Mouse (Mus musculus): Measurements from ENCODE around the gene Eno3.

The Eno3 gene

DNA sequence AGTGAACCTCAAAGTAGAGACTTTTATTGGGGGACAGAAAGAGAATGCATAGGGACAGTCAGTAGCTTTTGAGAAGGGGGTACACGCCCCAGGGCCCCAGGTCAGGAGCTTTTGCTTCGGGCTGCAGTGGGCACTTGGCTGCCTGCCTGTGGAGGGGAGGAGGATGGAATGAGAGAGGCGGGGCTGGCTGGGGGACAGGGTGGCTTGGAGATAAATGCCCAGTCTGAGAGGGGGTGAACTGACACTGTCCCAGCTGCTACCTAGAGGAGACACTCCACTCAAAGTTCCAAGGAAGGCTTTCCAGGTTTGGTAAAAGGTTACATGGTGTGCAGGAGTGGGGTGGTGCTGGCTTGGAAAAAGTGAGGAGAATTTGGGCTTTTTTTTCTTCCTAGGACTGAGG lies at the start of gene Eno3:
TSS of gene Eno3 (plus strand) at position 239 of the 400 bp plus-strand sequence.
- no peak for DNase-seq (ENCODE audit: low read depth)

DNA sequence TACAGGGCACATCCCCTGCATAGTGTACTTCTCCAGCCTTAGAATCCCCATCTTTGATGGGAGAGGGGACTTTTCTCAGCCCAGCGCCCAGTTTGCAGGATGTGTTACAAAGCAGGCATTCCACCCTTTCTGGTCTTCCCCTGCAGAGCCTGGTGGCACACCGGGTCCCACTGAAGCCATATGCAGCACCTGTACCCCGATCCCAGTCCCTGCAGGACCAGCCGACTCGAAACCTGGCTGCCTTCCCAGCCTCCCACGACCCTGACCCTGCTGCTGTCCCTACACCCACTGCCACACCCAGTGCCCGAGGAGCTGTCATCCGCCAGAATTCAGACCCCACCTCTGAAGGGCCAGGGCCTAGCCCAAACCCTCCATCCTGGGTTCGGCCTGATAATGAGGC lies 49.4 kb upstream of the Eno3 start:
- no peak for DNase-seq (ENCODE audit: low read depth)

DNA sequence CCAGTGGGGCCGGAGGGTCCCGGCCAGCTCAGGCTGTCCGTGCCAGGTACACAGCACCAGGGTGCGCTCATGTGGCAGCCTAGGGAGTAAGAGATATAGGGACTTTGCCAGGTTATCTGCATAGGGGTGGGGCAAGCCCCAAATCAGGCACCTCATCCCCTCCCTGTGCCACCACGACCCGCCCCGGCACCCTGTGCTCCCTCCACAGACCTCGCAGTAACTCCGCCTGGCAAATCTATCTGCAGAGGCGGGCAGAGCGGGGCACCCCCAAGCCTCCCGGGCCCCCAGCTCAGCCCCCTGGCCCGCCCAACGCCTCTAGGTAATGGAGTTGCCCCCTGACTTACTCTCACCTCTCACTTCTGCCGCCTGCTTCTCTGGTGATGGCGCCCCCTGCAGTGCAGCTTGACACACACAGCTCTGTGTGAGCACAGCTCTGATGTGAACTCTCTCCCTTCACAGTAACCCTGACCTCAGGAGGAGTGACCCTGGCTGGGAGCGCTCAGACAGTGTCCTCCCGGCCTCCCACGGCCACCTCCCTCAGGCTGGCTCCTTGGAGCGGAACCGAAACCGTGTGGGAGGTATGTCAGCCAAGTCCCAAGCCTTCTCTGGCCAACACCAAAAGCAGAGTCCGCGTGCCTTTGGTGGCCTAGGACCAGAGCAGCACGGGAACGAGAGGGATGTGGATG lies 48.5 kb upstream of the Eno3 start:
- DNase-seq (ENCODE audit: low read depth), result no peak

DNA sequence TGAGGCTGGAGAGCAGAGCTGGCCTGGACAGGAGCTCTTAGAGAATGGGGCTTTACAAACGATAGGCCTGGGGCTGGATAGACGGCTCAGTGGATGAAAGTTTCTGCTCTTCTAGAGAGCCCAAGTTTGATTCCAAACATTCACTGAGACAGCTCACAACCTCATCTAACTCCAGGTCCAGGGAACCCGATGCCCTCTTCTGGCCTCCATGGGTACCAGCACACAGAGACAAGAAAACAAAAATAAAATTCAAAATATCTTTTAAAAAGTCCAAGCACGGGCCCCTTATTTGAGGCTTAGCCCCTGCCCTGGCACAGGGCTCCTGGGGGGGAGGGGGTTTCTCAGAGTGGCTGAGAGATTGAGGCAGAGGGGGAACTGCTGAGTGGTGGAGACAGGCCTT lies 46.2 kb upstream of the Eno3 start:
- no peak for DNase-seq (ENCODE audit: low read depth)

DNA sequence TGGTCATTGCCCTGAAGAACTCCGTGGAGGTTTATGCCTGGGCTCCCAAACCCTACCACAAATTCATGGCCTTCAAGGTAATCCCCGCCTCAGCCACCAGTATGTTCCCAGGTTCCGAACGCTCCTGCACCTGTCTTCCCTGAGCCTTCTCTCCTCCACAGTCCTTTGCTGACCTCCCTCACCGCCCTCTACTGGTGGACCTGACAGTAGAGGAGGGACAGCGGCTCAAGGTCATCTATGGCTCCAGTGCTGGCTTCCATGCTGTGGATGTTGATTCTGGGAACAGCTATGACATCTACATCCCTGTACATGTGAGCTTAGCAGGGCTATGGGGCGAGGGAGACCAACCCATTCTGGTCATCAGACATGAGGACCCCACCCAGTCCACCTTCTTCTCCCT lies 44.5 kb upstream of the Eno3 start:
- no peak for DNase-seq (ENCODE audit: low read depth)

DNA sequence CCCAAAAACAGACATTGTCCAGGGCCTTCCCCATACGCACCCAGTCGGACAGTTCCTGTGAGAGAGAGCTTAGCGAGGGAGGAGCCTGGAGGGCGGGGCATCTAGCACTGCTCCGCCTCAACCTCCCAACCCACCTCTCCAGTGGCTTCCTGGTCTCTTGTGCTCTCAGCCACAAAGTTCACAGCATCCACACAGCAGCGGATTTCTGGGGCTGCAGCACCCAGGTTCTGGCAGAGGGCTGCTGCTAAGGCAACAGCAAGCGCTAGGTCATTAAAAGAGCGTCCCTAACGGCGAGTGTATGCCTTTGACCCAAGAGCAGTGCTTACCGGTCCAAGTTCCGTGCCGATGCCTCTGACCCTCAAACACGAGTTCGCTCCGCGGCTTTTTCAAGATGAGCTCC lies 41.9 kb upstream of the Eno3 start:
- DNase-seq (ENCODE audit: low read depth), result peak; percentile 60

DNA sequence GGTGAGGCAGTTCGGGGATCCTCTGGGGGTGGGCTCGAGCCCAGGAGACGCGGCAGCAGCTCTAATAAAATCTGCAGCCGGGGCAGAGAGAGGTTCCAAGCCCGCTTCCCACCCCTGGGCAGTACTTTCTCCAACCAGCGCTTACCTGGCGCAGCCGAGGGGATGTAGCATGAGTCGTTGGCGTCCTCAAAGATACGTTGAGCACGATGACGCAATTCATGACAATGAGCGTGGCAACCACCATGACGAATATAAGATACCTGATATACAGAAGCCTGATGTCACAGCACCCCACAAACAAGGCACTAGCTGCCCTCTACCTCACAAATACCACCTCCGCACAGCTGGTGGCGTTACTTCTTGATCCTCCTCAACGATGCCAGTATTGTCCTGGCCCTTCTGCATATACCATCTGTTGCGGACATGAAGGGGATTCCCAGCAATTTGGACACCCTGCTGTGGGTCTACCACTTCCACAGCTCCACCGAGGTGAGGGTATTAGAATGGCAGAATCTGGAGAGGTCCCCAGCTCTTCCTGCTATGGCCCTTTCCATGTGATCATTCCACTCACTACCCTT lies 41.4 kb upstream of the Eno3 start, which contains the start of gene 4930544D05Rik:
TSS of gene 4930544D05Rik (plus strand) at position 333 of the 578 bp plus-strand sequence.
- no peak for DNase-seq (ENCODE audit: low read depth)

DNA sequence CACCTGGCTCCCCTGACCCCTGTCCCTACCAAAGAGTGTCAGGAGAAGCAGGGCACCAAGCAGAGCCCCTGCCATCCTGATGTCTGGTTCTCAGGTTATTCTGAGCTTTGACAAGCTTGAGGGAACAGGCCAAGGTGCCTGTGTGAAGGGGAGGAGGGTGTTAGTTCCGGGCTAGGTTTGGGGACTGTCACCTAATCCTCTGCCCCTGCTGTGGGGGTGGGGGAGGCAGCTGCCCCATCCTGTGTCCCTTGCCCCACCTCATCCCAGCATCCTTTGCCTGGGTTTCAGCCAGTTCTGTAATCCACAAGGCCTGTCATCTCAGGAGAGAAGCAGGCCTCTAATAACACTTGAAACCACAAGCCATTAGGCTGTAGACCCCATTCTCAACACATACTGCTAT lies 37.9 kb upstream of the Eno3 start, which contains the start of gene Chrne:
TSS of gene Chrne (minus strand) at position 116 of the 400 bp plus-strand sequence.
- DNase-seq (ENCODE audit: low read depth), result no peak

DNA sequence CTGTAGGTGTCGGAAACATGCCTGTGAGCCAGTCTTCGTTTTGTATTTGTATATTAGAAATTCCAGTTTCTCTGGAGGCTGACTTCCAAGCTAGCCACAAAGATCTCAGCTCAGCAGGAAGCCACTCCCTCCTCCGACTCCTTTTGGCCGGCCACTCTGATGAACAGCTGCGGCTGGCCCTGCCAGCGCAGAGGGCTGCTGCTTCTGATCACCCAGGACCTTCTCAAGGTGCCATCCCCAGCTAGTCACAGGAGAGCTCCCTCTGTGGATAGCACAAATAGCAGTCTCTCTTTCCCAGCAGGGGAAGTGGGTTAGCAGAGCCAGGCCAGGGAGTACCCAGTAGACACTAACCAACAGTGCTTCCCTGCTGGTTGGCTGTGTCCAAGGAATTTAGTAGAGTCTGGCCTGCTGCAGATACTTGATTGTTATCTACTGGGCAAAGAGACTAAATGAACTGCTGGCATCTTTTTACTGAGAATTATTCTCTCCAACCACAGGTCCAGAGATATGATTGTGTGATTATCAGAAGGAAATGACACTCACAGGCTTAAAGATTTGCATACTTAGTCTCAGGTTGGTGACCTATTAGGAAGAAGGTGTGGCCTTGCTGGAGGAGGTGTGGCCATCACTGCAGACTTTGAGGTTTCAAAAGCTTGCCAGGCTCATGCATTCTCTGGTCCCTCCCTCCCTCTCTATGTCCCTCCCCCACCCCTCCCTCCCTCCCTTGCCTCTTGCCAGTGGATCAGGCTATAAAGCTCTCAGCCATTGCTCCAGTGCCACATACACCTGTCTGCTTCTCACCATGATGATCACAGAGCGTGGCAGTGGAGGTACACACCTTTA lies 34.8 kb upstream of the Eno3 start:
- DNase-seq (ENCODE audit: low read depth), result no peak

DNA sequence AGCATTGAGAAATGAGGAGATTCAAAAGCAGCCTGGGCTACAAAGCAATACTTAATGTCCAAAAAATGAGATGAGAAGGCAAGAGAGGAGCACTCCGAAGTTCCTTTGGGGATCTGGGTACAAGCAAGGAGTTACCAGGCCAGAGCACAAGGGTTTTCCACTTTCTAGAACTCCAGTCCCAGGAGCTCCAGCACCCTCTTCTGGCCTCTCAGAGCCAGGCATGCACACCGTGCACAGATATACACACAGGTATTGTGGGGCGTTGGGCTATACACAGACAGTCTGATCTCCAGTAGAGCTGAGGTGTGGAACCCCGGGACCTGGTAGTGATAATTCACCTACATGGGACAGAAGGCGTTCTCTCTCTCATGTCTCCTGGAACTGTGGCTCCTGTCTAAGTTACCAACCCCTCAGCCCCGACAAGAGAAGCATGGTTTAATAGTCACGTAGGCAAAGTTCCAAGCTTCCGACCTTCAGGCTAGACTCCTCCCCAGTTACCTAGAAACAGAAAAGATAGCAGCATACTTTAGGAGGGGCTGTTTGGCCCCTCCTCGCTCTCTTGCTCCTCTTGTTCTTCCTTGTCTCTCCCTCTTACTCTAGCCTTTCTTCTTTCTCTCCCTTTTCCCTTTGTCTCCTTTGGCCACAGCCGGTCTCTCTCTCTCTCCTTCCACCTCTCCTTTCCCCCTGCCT lies 33.8 kb upstream of the Eno3 start:
- DNase-seq (ENCODE audit: low read depth), result no peak

DNA sequence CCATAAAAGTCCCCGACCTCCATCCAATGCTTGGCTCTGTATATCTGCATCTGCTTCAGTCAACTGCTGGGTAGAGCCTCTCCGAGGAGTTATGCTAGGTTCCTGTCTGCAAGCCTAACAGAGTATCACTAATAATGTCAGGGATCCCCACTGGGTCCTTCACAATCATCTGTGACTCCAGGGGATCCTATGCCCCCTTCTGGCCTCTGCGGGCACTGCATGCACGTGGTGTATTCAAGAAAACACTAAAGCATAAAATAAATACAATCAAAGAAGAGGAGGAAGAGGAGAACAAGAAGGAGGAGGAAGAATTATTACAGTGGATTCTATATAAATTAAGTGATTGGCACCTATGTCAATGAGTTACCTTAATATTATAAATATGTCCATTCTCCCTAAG lies 31.5 kb upstream of the Eno3 start:
- DNase-seq (ENCODE audit: low read depth), result peak; percentile 70

DNA sequence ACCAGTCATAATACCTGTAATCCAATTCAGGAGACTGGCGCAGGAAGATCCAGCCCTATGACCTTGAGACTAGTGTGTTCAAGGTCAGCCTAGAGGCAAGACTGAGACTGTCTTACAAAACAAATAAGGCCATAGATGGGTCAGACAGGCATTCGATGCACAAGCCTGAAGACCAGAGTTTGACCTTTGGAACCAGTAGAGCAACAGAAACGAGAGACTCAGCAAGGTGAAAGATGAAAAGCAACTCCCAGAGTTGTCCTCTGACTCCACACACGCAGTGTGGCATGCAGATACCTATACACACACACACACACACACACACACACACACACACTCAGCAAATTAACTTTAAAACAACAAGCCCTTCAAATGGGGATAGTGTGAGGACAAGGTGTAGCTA lies 30.1 kb upstream of the Eno3 start:
- DNase-seq (ENCODE audit: low read depth), result no peak

DNA sequence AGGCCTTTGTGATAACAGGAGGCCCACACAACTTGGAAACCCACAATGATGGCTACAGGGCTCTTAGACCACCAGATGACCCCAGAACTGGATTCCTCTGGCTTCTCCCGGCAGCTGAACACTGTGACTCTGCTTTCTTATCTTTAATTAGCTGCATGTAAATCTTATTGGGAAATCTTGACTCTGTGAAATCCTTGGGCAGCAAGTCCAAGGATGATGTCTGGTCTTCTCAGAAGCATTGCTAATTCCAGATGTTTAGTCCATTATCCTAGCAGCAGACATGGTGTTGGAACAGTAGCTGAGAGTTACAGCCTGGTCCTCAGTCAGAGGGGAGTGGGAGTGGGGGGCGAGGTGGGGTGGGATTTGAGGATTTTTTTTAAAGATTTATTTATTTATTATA lies 28.6 kb upstream of the Eno3 start:
- no peak for DNase-seq (ENCODE audit: low read depth)

DNA sequence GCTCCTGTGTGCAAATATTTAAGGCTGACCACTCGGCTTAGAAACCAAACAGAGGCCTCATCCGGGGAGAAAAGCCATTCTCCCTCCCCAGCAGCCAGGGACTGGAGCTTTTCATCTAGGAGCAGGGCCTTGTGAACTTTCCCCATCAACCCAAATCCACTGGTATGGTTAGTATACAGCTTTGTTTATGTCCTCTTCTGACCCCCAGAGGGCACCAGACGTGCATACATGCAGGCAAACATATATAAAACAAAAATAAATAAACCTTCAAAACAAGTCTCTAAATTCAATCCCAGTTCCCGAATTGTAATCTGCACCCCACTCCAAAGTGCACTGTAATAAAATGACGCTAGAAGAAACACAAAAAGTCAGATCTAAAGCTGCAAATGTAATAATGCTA lies 27.4 kb upstream of the Eno3 start:
- DNase-seq (ENCODE audit: low read depth), result no peak

DNA sequence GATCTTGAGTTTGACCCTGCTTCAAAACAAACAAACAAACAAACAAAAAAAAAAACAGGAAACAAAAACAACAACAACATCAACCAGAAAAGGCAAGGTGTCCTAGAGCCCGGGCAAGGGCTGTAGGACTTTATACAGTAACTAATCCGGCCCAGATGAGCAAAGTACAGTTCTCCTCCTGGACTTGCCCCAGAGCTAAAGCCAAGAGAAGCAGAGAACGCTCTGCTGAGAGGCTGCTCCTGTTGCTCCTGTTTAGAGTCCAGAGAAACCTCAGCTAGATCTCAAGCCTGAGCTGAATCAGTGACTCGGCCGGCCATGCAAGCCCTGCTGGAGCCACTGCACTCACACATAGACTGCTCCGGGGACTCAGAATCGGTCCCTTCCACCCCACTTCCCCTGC lies 26.9 kb upstream of the Eno3 start:
- DNase-seq (ENCODE audit: low read depth), result no peak

DNA sequence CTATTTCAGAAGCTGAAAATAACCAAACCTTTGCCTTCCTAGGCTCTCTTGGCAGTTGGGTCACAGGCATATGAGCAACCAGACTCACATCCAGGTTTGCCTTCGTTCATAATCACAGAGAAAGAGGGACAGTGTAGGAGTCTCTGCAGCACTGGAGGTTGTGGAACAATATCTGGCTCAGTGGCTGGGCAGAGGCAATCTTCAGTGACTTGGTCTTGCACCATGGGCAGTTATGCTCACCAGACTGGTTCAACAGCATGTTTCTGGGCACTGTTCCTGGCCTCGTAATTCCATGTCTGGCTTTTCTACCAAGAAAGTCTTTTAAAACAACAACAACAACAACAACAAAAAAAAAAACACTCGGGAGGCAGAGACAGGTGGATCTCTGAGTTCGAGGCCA lies 21.4 kb upstream of the Eno3 start:
- DNase-seq (ENCODE audit: low read depth), result no peak

DNA sequence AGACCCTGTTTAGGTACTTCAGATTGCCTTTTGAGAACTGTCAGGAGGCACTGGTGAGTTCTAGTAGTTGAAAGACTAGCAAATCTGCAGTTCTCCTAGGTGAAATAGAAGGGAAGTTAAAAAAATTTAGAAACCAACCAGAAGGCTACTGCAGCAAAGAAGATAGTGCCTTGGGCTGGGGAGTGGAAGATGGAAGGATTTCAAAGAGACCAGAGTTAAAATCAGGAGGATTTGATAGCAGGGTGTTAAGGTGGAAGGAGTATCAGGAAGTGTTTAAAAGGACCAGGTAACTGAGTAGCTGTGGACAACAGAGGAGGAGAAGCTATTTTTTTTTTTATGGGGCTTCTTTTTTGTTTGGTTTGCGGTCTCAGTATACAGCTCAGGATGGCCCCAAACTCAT lies 19.2 kb upstream of the Eno3 start:
- DNase-seq (ENCODE audit: low read depth), result no peak

DNA sequence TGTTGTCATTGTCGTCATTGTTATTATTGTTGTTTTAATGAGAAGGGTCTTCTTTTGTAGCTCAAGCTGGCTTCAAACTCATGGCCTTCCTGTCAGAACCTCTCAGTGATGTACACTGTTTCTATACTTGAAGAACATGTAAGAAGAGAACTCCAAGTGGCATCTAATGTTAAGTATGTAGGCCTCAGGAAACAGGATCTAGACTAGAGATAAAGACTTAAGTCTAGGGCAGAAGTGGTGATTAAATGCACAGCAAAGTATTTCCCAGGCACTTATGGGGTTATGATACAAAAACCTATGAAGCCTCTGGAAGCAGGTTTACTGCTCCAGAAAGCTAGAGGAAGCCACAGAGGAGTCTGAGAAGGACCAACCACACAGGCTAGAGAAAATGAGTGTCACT lies 18.7 kb upstream of the Eno3 start:
- DNase-seq (ENCODE audit: low read depth), result no peak

DNA sequence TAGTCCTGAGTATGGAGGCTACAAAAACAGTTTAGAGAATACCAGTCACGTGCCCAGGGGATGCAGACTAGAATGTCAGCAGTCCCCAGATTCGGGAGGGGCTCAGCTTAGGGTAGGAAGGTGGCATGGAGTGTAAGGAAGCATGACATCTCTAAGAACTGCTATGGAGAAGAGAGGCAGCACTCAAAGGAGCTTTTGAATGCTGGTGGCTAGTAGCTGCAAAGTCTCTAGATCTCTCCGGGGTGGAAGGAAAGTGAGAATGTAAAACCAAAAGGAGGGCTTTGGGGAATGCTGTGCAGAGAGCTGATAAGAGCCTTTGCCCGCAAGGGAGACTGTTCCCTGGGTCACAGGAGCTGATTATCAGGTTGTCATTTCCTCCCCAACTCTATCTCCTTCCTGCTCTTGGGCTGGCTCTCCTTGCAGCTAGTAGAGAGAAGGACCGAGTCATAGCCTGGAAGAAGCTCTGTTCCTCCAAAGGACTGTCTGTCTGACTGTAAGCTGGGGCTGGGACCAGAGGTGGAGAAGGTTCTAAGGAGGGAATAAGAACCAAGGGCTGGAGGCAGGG lies 18.2 kb upstream of the Eno3 start, which contains the start of gene Gp1ba:
TSS of gene Gp1ba (plus strand) at position 409 of the 565 bp plus-strand sequence.
- no peak for DNase-seq (ENCODE audit: low read depth)

DNA sequence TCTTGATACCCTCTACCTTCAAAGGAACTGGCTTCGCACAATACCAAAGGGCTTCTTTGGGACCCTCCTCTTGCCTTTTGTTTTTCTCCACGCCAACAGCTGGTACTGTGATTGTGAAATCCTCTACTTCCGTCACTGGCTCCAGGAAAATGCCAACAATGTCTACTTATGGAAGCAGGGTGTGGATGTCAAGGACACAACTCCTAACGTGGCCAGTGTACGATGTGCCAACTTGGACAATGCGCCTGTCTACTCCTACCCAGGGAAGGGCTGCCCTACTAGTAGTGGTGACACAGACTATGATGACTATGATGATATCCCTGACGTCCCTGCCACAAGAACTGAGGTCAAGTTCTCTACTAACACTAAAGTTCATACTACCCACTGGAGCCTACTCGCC lies 17.0 kb upstream of the Eno3 start:
- DNase-seq (ENCODE audit: low read depth), result no peak

DNA sequence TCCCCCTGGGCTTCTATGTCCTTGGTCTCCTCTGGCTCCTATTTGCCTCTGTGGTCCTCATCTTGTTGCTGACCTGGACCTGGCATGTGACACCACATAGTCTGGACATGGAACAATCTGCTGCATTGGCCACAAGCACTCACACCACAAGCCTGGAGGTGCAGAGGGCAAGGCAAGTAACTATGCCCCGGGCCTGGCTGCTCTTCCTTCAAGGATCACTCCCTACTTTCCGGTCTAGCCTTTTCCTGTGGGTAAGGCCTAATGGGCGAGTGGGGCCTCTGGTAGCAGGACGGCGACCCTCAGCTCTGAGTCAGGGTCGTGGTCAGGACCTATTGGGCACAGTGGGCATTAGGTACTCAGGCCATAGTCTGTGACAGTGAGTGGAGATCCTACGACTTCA lies 15.8 kb upstream of the Eno3 start:
- DNase-seq (ENCODE audit: low read depth), result no peak

DNA sequence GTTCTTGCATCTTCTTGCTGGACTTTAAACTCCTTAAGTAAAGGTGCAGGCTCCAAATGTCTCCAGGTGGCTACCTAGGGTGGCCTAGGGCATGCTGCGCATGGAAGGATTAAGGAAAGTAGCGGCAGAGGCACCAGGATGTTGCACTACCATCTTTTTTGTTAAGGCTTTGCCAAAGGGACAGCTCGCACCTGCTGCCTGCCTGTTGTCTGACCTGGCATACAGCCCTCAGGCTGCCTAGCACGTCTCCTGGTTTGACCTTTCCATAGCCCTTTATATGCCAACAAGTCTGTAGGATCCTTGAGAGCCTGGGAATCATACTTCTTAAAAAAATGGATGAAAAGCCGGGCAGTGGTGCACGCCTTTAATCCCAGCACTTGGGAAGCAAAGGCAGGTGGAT lies 14.0 kb upstream of the Eno3 start:
- DNase-seq (ENCODE audit: low read depth), result no peak
